Mouse (Mus musculus) heart, postnatal 0 days (tissue): ENCODE measurements at regions not wholly inside any gene's neighbourhood (a gene's known extent, or its start where the extent isn't known, plus 50 kb on each side); places are given as distances from the start of the nearest gene placed in this dataset.

ENCODE experiments used
- ATAC-seq: fragments of 200-750 bp; cut with Nextera tagmentation; 2 replicates; pipeline ENCODE4 v1.8.0; 2017; ENCODE audit warnings: low read depth, moderate number of reproducible peaks, moderate library complexity; ENCODE audit not compliant: insufficient read depth
- DNase-seq: peaks from one replicate; pipeline ENCODE4 v3.0.0-alpha.2; 2016; ENCODE audit warnings: low spot score
- H3K27ac ChIP-seq: fragments of 300-500 bp; sonication (generic); 2 replicates; pipeline ENCODE4 v1.5.1; 2014; ENCODE audit warnings: low read depth, mild to moderate bottlenecking
- H3K27me3 ChIP-seq: fragments of 300-500 bp; sonication (generic); 2 replicates; pipeline ENCODE4 v1.6.1; 2014; ENCODE audit warnings: low read length, mixed read lengths; ENCODE audit not compliant: control insufficient read depth, insufficient read depth
- H3K36me3 ChIP-seq: fragments of 300-500 bp; sonication (generic); replicated peaks from 2 replicates; pipeline ENCODE4 v1.6.1; 2014; ENCODE audit warnings: low read length, mixed read lengths; ENCODE audit not compliant: control insufficient read depth, insufficient read depth
- H3K4me1 ChIP-seq: fragments of 300-500 bp; sonication (generic); 2 replicates; pipeline ENCODE4 v1.6.1; 2014; ENCODE audit warnings: antibody characterized with exemption; ENCODE audit not compliant: control insufficient read depth, insufficient read depth
- H3K4me2 ChIP-seq: fragments of 300-500 bp; sonication (generic); 2 replicates; pipeline ENCODE4 v1.6.1; 2014; ENCODE audit warnings: low read depth, mild to moderate bottlenecking, low read length, moderate library complexity
- H3K4me3 ChIP-seq: fragments of 300-500 bp; sonication (generic); 2 replicates; pipeline ENCODE4 v1.5.1; 2014; ENCODE audit warnings: low read depth, low read length
- H3K9ac ChIP-seq: fragments of 300-500 bp; sonication (generic); replicated peaks from 2 replicates; pipeline ENCODE4 v1.6.1; 2014; ENCODE audit warnings: low read depth, low read length, mixed read lengths
- H3K9me3 ChIP-seq: fragments of 300-500 bp; sonication (generic); replicated peaks from 2 replicates; pipeline ENCODE4 v1.6.1; 2016; ENCODE audit warnings: low read length; ENCODE audit not compliant: control insufficient read depth
- CTCF ChIP-seq: IDR thresholded peaks from 2 replicates; pipeline ENCODE4 v1.5.1; 2016; ENCODE audit warnings: antibody characterized with exemption, control low read depth, low read depth
- EP300 ChIP-seq: IDR thresholded peaks from 2 replicates; pipeline ENCODE4 v1.6.1; 2016; ENCODE audit warnings: antibody characterized with exemption, low read depth
- WGBS: fragments of 180-500 bp; shearing (Covaris S2); extraction: QIAGEN DNeasy Blood & Tissue Kit; methylation state at CpG from one replicate; pipeline ENCODE4 v1.1.7; 2014; 5-methylcytosine and 5-hydroxymethylcytosine counted together

DNA sequence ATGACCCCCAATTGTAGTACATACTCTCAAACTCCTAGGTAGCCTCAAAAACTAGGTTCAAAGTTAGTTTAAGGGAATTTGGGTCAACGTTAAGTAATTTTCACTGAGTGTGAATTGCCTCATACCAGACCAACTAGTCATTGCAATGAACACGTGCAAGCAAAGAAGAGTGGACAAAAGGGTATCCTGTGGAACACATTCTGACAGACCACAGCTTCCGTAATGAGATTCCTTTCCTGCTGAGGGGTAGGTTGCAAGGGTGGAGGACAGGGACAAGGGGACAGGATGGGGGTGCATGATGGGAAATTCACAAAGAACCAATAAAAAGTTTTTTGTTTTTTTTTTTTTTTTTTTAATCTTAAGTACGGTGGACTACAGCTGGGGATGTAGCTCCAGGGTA is 70.1 kb upstream of the Cdh6 start:
- Histone ChIP-seq H3K27ac (no peak overlapping the region), H3K4me3 (no peak overlapping the region), H3K4me1 (no peaks in the 10 kb centered on the region), H3K4me2 (no peak overlapping the region), H3K9me3 (no peaks in the 10 kb centered on the region), H3K36me3 (no peaks in the 10 kb centered on the region), H3K27me3 (no peaks in the 10 kb centered on the region), H3K9ac (no peak overlapping the region)
- DNase-seq (no peak), ATAC-seq (no peak)
- no peak for TF ChIP-seq CTCF
- TF ChIP-seq EP300, result no peak
- 64% methylated on average over 4 of the region's 4 CpGs for WGBS

- Histone ChIP-seq H3K27me3 (no peaks in the 10 kb centered on the region), H3K36me3 (no peaks in the 10 kb centered on the region), H3K4me3 (no peak overlapping the region), H3K9ac (no peak overlapping the region), H3K4me2 (no peak overlapping the region), H3K9me3 (no peaks in the 10 kb centered on the region), H3K27ac (no peak overlapping the region), H3K4me1 (no peaks in the 10 kb centered on the region)
- 80% methylated on average over 7 of the region's 7 CpGs for WGBS
- no peak for TF ChIP-seq CTCF
- TF ChIP-seq EP300, result no peak
- DNase-seq (no peak), ATAC-seq (no peak)
These were observed 67.5 kb upstream of the Cdh6 start for GRCm38 (mm10) chr15:13240931-13241330.

DNA sequence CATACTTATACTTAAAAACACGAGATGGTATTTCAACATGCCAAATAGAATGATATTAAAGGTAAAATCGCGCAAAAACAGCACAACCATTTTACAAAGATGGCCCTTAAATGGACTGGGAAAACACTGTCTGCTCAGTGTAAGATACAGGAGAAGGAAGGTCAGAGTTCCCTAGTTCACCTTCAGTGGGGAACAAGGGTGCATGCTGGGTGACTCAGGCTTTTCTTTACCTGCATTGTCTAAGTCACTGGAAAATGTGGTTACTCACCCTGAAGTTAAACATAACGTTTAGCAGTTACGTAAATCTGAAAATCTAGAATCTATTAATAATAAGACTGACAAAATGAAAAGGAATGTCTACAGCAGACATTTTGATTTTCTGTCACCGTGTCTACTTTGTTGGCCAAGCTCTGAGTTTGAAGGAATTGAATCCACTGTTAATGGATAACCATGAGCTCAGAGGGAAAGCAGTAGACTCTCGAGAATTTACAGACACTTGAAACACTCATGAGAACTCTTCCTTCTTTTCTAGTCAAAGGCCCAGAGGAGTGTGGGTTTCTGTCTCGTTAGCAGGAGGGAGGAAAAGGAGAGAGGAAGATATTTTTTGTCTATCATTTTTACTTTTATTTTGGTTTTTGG is 63.5 kb upstream of the Cdh6 start:
- ATAC-seq (no peak), DNase-seq (no peak)
- Histone ChIP-seq H3K4me2 (no peak overlapping the region), H3K4me3 (no peak overlapping the region), H3K27ac (no peak overlapping the region), H3K9me3 (no peaks in the 10 kb centered on the region), H3K4me1 (no peaks in the 10 kb centered on the region), H3K36me3 (no peaks in the 10 kb centered on the region), H3K27me3 (no peaks in the 10 kb centered on the region), H3K9ac (no peak overlapping the region)
- TF ChIP-seq CTCF, result no peak
- no peak for TF ChIP-seq EP300
- 78% methylated on average over 8 of the region's 8 CpGs for WGBS

DNA sequence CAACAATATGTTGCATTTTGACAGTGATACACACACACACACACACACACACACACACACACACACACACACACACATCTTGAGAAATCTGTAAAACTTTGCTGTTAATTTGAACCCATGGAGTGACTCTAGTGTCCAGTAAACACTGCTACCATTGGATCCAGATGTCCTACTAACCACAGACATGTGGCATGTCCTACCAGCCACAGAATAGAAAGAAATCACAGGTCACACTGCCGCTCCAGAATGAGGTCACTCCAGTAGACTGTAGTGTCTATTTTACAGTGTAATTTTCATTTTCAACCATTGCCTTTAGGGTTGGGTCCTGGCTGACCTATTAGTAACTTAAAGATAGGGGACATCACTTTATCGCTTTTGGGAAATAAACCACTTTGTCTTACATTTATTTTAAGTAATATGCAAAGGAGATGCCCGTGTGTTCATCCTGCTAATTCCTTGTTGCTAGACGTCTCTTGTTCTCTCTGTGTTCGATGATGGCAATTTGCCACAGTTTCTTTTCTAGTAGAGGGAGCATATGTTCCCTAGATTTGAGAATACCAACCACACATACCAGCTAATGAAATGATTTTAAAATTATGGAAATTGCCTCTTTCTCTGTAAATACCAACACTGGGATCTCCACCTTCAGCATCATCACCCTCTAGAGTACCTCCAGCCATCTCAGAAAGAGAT is 59.2 kb upstream of the Cdh6 start:
- Histone ChIP-seq H3K27me3 (no peaks in the 10 kb centered on the region), H3K9ac (no peak overlapping the region), H3K9me3 (no peaks in the 10 kb centered on the region), H3K27ac (no peak overlapping the region), H3K4me1 (no peaks in the 10 kb centered on the region), H3K36me3 (no peaks in the 10 kb centered on the region), H3K4me3 (no peak overlapping the region), H3K4me2 (no peak overlapping the region)
- no peak for TF ChIP-seq CTCF
- TF ChIP-seq EP300, result no peak
- DNase-seq (no peak), ATAC-seq (no peak)
- WGBS, result 73% methylated on average over 5 of the region's 5 CpGs

DNA sequence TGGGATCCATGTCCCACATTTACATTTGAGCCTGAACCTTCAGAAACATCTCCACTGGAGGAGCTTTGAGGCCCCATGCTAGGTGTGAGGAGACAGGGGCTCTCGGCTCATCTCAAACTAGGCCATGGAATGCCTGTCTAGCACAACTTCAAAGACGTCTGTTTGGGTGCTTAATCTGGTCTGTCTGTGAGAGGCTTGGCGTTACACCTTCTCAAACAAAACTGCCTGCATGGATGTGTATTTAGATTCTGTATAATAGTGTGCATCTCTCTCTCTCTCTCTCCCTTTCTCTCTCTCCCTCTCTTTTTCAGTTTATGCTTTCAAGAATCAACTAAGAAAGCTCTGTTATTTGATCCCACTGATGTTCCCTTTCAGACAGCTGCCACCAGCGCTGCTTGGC is 58.1 kb upstream of the Cdh6 start:
- TF ChIP-seq EP300 (no peak), CTCF (no peak)
- H3K4me1 ChIP-seq, result no peaks in the 10 kb centered on the region
- H3K4me2 ChIP-seq, result no peak overlapping the region
- no peaks in the 10 kb centered on the region for H3K36me3 ChIP-seq
- H3K4me3 ChIP-seq, result no peak overlapping the region
- no peaks in the 10 kb centered on the region for H3K9me3 ChIP-seq
- 30% methylated on average over 4 of the region's 4 CpGs for WGBS
- H3K27ac ChIP-seq, result no peak overlapping the region
- ATAC-seq (no peak), DNase-seq (no peak)
- no peaks in the 10 kb centered on the region for H3K27me3 ChIP-seq
- no peak overlapping the region for H3K9ac ChIP-seq

DNA sequence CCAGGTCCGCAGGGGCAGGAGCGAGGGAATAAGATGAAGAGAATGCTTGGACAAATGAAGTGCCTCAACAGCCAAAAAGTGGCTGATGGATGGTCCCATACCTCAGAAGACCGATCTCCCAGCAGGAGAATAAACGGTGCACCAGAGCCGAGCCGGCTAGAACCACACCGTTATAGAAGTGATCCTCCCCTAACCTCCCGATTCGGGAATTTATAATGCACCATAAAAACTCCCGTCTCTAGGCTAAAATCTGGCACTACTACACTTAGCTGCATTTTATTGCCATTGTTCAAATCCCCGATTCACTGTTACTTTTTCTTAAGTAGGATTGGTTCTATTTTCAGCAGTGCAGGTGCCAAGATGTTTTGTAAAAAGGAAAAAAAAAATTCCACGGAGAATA is 54.6 kb upstream of the Cdh6 start:
- Histone ChIP-seq H3K4me1 (no peaks in the 10 kb centered on the region), H3K9me3 (no peaks in the 10 kb centered on the region), H3K27ac (no peak overlapping the region), H3K4me3 (no peak overlapping the region), H3K36me3 (no peaks in the 10 kb centered on the region), H3K9ac (no peak overlapping the region), H3K4me2 (no peak overlapping the region), H3K27me3 (no peaks in the 10 kb centered on the region)
- TF ChIP-seq CTCF (no peak), EP300 (no peak)
- DNase-seq (no peak), ATAC-seq (no peak)
- 89% methylated on average over 12 of the region's 12 CpGs for WGBS
